Mouse (Mus musculus): ENCODE results near the gene Atp4b. TPM values are rescaled to one million over a fixed set of nuclear protein-coding genes. Genes with fewer than 3 reads are reported as not detected.
"Not testable (repeated sequence)": the region's sequence is repeated elsewhere in the genome, so short reads cannot be mapped to it uniquely, and the experiment has no call there.

The Atp4b gene
- polyA plus RNA-seq, 1 experiment = 12.8 TPM

DNA sequence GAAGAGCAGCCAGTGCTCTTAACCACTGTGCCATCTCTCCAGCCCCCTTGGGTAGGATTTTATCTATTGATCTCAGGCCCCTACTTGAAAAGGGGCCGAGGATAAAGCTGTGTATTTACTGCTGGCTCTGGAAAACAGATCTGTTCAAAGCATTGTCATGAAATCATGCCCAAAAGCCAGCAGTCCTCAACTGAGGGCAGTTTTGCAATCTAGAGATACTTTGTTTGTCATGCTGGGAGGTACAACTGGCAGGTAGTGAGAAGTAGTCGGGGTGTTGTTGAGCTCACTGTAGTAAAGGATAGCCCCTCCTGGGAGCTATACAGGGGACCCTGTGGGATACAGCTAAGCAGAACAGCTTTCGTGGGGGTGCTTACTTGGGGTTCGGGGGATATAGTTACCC is 42.7 kb downstream of the Atp4b start:
- H3K4me1 ChIP-seq (ENCODE audit: control insufficient read depth, insufficient read depth, insufficient read length, low read length) = 0 out of 2 replicates have a peak, but pooled peaks cover 2% of the 10 kb centered on the region
- H3K27ac ChIP-seq (replicated peaks; ENCODE audit: low read depth, low read length) = no peak overlapping the region
- H3K4me3 ChIP-seq (ENCODE audit: insufficient read depth, low read depth, low read length) = no peak overlapping the region

DNA sequence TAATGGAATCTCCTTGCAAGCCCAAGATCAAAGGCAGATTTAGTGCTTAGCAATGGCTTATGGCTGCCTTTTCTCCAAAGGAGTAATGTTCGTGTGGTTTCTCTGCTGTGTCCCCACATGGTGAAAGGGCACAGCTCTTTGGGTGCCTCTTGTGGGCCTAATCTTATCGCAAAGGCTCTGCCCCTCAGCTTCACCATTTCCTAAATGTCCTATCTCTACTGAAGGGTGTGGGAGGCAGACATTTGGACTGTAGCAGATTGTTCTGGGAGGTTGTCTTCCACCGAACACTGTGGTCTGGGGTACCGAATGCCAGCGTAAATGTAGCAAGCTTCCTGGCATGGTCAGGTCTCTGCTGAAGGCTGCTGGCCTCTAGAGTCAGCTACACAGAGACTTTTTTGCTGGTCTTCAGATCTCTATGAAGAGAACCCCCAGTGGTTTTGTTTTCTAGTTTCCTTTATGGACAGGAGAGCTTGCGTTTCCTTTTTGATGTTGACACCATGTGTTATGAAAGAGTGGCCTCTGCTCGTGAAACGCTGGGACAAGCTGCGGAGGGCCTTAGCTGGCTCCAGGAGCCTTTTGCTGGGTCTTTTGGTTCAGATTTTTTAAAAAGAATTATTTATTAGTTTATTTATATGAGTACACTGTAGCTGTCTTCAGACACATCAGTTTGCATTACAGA is 43.3 kb downstream of the Atp4b start:
- H3K27ac ChIP-seq (replicated peaks; ENCODE audit: low read depth, low read length) = no peak overlapping the region
- 0 out of 2 replicates have a peak, but pooled peaks cover 2% of the 10 kb centered on the region for H3K4me1 ChIP-seq (ENCODE audit: control insufficient read depth, insufficient read depth, insufficient read length, low read length)
- no peak overlapping the region for H3K4me3 ChIP-seq (ENCODE audit: insufficient read depth, low read depth, low read length)

DNA sequence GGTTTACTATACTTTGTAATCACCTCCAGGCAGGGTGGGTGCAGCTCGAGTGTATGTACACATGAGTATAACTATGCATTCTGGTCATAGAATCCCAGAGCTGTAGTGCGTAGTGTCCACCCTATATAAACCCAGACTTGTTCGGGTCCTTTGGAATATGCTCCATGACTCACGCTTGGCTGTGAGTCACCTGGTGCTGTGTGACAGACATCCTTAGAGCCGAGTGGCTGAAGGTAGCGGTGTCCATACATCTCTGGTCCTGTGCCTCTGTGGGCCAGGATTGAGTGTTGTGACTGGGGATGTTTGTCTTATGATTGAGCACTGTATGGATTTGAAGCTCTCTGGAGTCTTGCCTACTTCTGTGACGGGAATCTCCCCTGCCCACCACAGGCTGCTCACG is 44.0 kb downstream of the Atp4b start:
- 0 out of 2 replicates have a peak, but pooled peaks cover 2% of the 10 kb centered on the region for H3K4me1 ChIP-seq (ENCODE audit: control insufficient read depth, insufficient read depth, insufficient read length, low read length)
- H3K4me3 ChIP-seq (ENCODE audit: insufficient read depth, low read depth, low read length) = no peak overlapping the region
- H3K27ac ChIP-seq (replicated peaks; ENCODE audit: low read depth, low read length) = no peak overlapping the region

DNA sequence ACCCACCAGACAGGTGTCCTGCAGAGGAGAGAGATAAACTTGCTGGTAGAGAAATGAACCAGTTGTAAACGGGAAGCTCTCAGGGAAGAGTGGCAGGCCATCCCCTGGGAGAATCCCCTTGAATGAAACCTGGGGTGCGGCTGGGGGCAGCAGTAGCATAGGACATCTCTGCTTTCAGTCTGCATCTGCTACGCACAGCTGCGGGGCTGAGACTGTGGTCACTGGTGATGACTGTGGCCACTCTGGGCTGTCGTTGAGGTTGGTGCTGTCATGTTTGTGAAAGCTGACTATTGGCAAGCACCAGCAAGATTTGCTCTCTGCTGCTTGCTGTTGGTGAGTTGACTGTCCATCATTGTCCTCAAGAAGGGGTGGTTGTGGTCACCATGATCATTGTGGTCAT is 45.0 kb downstream of the Atp4b start:
- H3K27ac ChIP-seq (replicated peaks; ENCODE audit: low read depth, low read length) = no peak overlapping the region
- 0 out of 2 replicates have a peak, but pooled peaks cover 2% of the 10 kb centered on the region for H3K4me1 ChIP-seq (ENCODE audit: control insufficient read depth, insufficient read depth, insufficient read length, low read length)

GRCm38 (mm10) chr8:13350052-13350451 is 46.6 kb downstream of the Atp4b start:
- Histone ChIP-seq H3K4me1 (ENCODE audit: control insufficient read depth, insufficient read depth, insufficient read length, low read length) (0 out of 2 replicates have a peak, but pooled peaks cover 2% of the 10 kb centered on the region), H3K27ac (replicated peaks; ENCODE audit: low read depth, low read length) (no peak overlapping the region), H3K4me3 (ENCODE audit: insufficient read depth, low read depth, low read length) (no peak overlapping the region)

More for the DNA sequence above, 45.0 kb downstream of the Atp4b start:
- no peak overlapping the region for H3K4me3 ChIP-seq (ENCODE audit: insufficient read depth, low read depth, low read length)

DNA sequence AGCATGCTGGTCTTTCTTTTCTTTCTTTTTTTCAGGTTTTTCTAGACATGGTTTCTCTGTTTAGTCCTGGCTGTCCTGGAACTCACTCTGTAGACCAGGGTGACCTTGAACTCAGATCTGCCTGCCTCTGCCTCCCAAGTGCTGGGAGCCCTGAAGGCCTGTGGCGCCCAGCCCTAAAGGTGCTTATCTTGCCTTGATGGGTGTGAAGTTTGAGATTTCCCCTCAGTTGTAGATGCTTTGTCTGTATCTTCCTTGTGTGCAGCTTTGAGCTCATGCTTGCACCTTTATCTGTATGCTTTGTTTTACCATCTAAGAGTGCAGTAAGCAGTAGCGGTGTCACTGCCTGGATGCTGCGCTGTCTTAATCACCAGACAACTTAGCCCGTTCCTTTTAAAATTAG is 53.5 kb downstream of the Atp4b start:
- no peak overlapping the region for H3K4me3 ChIP-seq (ENCODE audit: insufficient read depth, low read depth, low read length)
- peaks cover 7% of the 10 kb centered on the region; the same call in 1 of the 2 replicates for H3K4me1 ChIP-seq (ENCODE audit: control insufficient read depth, insufficient read depth, insufficient read length, low read length)
- H3K27ac ChIP-seq (replicated peaks; ENCODE audit: low read depth, low read length) = no peak overlapping the region

- Histone ChIP-seq H3K4me3 (ENCODE audit: insufficient read depth, low read depth, low read length) (no peak overlapping the region), H3K27ac (replicated peaks; ENCODE audit: low read depth, low read length) (no peak overlapping the region), H3K4me1 (ENCODE audit: control insufficient read depth, insufficient read depth, insufficient read length, low read length) (peaks cover 7% of the 10 kb centered on the region; the same call in 1 of the 2 replicates)
Observed at GRCm38 (mm10) chr8:13342340-13342739, 54.3 kb downstream of the Atp4b start.

DNA sequence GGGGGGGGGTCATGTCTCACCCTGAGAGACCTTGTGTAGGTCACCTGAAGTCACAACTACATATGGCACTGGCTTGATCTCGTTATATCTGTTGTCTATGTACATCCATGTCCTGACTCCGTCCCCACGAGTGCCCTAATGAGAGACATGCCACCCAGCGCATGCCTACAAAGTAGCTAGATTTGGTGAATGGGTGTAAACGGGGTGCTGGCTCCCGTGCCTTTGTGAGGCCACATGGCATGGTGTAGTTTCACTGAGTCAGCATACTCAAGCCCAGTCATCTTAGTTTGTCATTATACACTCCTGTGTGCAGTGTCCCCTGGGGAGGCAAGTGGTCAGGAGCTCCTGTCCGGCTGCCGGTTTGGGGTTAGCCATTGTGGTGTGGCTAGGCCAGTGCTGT is 56.0 kb downstream of the Atp4b start:
- Histone ChIP-seq H3K4me1 (ENCODE audit: control insufficient read depth, insufficient read depth, insufficient read length, low read length) (peaks cover 7% of the 10 kb centered on the region; the same call in 1 of the 2 replicates), H3K4me3 (ENCODE audit: insufficient read depth, low read depth, low read length) (no peak overlapping the region), H3K27ac (replicated peaks; ENCODE audit: low read depth, low read length) (no peak overlapping the region)

DNA sequence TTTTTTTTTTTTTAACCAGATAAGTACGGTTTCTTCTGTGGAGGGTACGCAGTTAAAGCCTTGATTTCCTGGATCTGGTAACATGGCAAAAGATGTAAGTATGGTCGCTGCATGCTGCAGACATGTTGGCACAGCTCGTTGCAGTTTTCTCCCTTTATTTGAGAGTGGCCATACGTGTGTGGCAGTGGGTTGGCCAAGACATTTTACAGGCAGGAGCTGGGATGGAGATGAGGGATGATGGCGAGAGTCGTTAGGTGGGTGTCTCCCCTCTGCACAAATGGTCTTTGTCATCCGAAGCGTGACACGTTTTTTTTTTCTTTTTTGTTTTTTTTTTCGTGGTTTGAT is 57.0 kb downstream of the Atp4b start:
- peaks cover 7% of the 10 kb centered on the region; the same call in 1 of the 2 replicates for H3K4me1 ChIP-seq (ENCODE audit: control insufficient read depth, insufficient read depth, insufficient read length, low read length)
- no peak overlapping the region for H3K27ac ChIP-seq (replicated peaks; ENCODE audit: low read depth, low read length)
- H3K4me3 ChIP-seq (ENCODE audit: insufficient read depth, low read depth, low read length) = peak overlapping the region; percentile 73; the same call in 1 of the 2 replicates

DNA sequence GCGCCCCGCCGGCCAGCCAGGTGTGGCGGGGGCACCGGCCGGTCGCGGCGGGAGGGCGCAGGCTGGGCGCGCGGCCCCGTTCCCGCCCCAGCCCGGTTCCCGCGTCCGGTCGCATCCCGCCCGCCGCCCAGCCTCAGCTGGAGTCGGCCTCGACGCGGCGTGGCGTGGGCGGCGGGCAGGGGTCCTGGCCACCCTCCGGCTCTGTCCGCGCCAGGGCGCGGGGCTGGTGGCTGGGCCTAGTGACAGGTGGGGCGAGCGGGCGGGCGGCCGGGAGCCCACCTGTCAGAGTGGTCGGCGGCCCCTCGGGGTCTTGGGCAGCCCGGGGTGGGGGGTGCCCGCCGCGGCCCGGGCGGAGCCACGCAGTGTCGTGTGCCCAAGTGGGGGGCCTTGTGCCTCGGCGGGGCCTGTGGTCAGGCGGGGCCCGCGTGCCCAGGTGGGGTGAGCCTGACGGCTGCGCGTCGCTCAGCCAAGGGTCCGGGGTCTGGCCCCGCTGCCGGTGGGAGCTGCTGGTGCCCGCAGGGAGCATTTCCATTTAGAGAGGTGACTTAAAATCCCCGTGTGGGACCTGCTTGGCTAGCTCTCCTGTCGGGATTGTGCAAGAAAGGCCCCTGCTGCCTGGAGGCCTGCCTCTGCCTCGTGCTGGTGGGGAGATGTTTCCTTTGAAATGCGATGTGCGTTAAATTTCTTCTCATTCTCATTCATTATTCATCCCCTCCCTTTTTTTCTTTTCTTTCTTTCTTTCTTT is 57.6 kb downstream of the Atp4b start:
- Histone ChIP-seq H3K4me1 (ENCODE audit: control insufficient read depth, insufficient read depth, insufficient read length, low read length) (peaks cover 7% of the 10 kb centered on the region; the same call in 1 of the 2 replicates), H3K27ac (replicated peaks; ENCODE audit: low read depth, low read length) (no peak overlapping the region), H3K4me3 (ENCODE audit: insufficient read depth, low read depth, low read length) (peak overlapping the region; percentile 73)

- H3K4me3 ChIP-seq (ENCODE audit: insufficient read depth, low read depth, low read length) = peak within 1 kb of the TSS; percentile 73
- H3K27ac ChIP-seq (replicated peaks; ENCODE audit: low read depth, low read length) = no peak within 1 kb of the TSS
- H3K4me1 ChIP-seq (ENCODE audit: control insufficient read depth, insufficient read depth, insufficient read length, low read length) = peaks cover 4% of the 10 kb centered on the region; the same call in 1 of the 2 replicates
Observed at GRCm38 (mm10) chr8:13338255-13338860, 58.3 kb downstream of the Atp4b start, which contains the start of gene Tfdp1. TSS of gene Tfdp1 (plus strand) at chr8:13338751.

DNA sequence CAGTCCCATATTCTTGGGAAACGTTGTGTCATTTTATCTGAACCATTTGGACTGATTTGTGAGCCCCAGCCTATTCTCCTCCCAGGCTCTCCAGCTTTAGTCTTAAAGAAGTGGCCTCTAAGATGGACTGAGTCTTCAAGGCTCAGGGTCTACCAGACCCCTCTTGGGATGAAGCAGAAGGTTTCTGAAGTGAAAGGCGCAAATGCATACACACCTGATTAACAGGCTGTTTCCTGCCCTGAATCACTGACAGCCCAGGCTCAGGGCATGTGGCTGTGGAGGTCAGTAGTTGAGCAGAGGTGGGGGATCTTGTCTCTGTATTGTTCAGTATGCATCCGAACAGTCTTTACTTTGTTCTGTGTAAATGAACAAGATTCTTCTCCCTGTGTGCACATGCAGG is 58.9 kb downstream of the Atp4b start:
- Histone ChIP-seq H3K4me3 (ENCODE audit: insufficient read depth, low read depth, low read length) (no peak overlapping the region), H3K27ac (replicated peaks; ENCODE audit: low read depth, low read length) (no peak overlapping the region), H3K4me1 (ENCODE audit: control insufficient read depth, insufficient read depth, insufficient read length, low read length) (peaks cover 3% of the 10 kb centered on the region; the same call in 1 of the 2 replicates)

DNA sequence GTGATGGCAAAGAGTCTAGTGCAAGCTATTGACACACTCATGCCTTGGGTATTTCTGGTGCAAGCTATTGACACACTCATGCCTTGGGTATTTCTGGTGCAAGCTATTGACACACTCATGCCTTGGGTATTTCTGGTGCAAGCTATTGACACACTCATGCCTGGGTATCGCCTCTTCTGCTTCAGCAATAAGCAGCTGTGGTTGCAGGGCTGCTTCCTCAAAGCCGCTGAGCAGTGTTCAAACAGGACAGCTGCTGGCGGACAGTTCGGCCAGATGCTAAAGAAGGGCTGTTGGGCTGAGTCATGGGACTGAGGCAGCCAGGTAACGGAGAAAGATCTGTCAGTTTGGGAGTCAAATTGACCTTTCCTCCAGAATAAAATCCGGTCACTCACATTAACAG is 59.4 kb downstream of the Atp4b start:
- not testable (repeated sequence) for H3K4me3 ChIP-seq (ENCODE audit: insufficient read depth, low read depth, low read length); H3K27ac ChIP-seq (replicated peaks; ENCODE audit: low read depth, low read length); H3K4me1 ChIP-seq (ENCODE audit: control insufficient read depth, insufficient read depth, insufficient read length, low read length)

Measured in brown adipose tissue, adult 24 weeks (tissue).